Mouse (Mus musculus): Measurements from ENCODE around the gene Brca2. TPM values are rescaled to one million over a fixed set of nuclear protein-coding genes. Genes with fewer than 3 reads are reported as not detected.

Brca2 gene
- polyA plus RNA-seq, 1 experiment from 2014 or later, result 21.3 TPM

GRCm38 (mm10) chr5:150599301-150600294, 77.2 kb downstream of the Brca2 start:
- DNase-seq, result no peak
- H3K27ac ChIP-seq, result peak overlapping the region; percentile 58

GRCm38 (mm10) chr5:150600554-150601440, 78.4 kb downstream of the Brca2 start:
- no peak for ATAC-seq (ENCODE audit: low read depth)
- H3K4me2 ChIP-seq, result no peak overlapping the region
- H3K9me3 ChIP-seq (replicated peaks), result no peaks in the 10 kb centered on the region
- H3K27me3 ChIP-seq, result no peaks in the 10 kb centered on the region
- H3K9ac ChIP-seq, result no peak overlapping the region
- 0 out of 2 replicates have a peak overlapping the region, but pooled peaks have one; percentile 12 for H3K27ac ChIP-seq
- DNase-seq, result no peak
- no peak overlapping the region for H3K4me3 ChIP-seq (replicated peaks)
- 63% methylated on average over 20 of the region's 20 CpGs for WGBS (ENCODE audit: insufficient replicate concordance)
- peaks cover 31% of the 10 kb centered on the region for H3K4me1 ChIP-seq (replicated peaks)
- H3K36me3 ChIP-seq, result no peaks in the 10 kb centered on the region

More at GRCm38 (mm10) chr5:150599301-150600294, 77.2 kb downstream of the Brca2 start:
- H3K4me1 ChIP-seq (replicated peaks), result peaks cover 42% of the 10 kb centered on the region
- H3K4me3 ChIP-seq (replicated peaks), result peak overlapping the region; percentile 37
- H3K36me3 ChIP-seq, result no peaks in the 10 kb centered on the region
- ATAC-seq (ENCODE audit: low read depth), result no peak
- H3K9me3 ChIP-seq (replicated peaks), result no peaks in the 10 kb centered on the region
- H3K9ac ChIP-seq, result peak overlapping the region; percentile 44; the same call in 1 of the 2 replicates
- 57% methylated on average over 13 of the region's 13 CpGs for WGBS (ENCODE audit: insufficient replicate concordance)
- H3K27me3 ChIP-seq, result no peaks in the 10 kb centered on the region
- H3K4me2 ChIP-seq, result peak overlapping the region; percentile 52

GRCm38 (mm10) chr5:150601441-150602230, 79.2 kb downstream of the Brca2 start:
- Histone ChIP-seq H3K4me2 (no peak overlapping the region), H3K27me3 (no peaks in the 10 kb centered on the region), H3K9ac (no peak overlapping the region), H3K9me3 (replicated peaks) (no peaks in the 10 kb centered on the region), H3K4me3 (replicated peaks) (no peak overlapping the region), H3K36me3 (no peaks in the 10 kb centered on the region), H3K27ac (no peak overlapping the region), H3K4me1 (replicated peaks) (peaks cover 28% of the 10 kb centered on the region)
- DNase-seq, result no peak
- no peak for ATAC-seq (ENCODE audit: low read depth)
- WGBS (ENCODE audit: insufficient replicate concordance), result 79% methylated on average over 14 of the region's 14 CpGs

- H3K4me1 ChIP-seq (replicated peaks), result no peaks in the 10 kb centered on the region
- no peaks in the 10 kb centered on the region for H3K36me3 ChIP-seq
- ATAC-seq (ENCODE audit: low read depth) (no peak), DNase-seq (no peak)
- H3K9me3 ChIP-seq (replicated peaks), result no peaks in the 10 kb centered on the region
- no peak overlapping the region for H3K4me2 ChIP-seq
- 88% methylated on average over 6 of the region's 6 CpGs for WGBS (ENCODE audit: insufficient replicate concordance)
- no peak overlapping the region for H3K27ac ChIP-seq
- H3K27me3 ChIP-seq, result no peaks in the 10 kb centered on the region
- H3K9ac ChIP-seq, result no peak overlapping the region
- no peak overlapping the region for H3K4me3 ChIP-seq (replicated peaks)
These were observed 83.7 kb downstream of the Brca2 start for GRCm38 (mm10) chr5:150606131-150606530.

- no peak overlapping the region for H3K4me2 ChIP-seq
- no peaks in the 10 kb centered on the region for H3K36me3 ChIP-seq
- no peaks in the 10 kb centered on the region; the same call in 1 of the 2 replicates for H3K4me1 ChIP-seq (replicated peaks)
- H3K9ac ChIP-seq, result no peak overlapping the region
- H3K9me3 ChIP-seq (replicated peaks), result no peaks in the 10 kb centered on the region
- no peak for ATAC-seq (ENCODE audit: low read depth)
- no peak for DNase-seq
- H3K4me3 ChIP-seq (replicated peaks), result no peak overlapping the region
- H3K27ac ChIP-seq, result no peak overlapping the region
- no peaks in the 10 kb centered on the region for H3K27me3 ChIP-seq
- whole genome bisulfite sequencing (ENCODE audit: insufficient replicate concordance), result 81% methylated on average over 8 of the region's 8 CpGs
These were observed 85.2 kb downstream of the Brca2 start for GRCm38 (mm10) chr5:150607631-150608030.

- H3K9me3 ChIP-seq (replicated peaks), result no peaks in the 10 kb centered on the region
- DNase-seq (no peak), ATAC-seq (ENCODE audit: low read depth) (no peak)
- H3K36me3 ChIP-seq, result no peaks in the 10 kb centered on the region
- 76% methylated on average over 1 of the region's 1 CpGs for WGBS (ENCODE audit: insufficient replicate concordance)
- H3K4me3 ChIP-seq (replicated peaks), result no peak overlapping the region
- H3K9ac ChIP-seq, result no peak overlapping the region
- H3K4me1 ChIP-seq (replicated peaks), result no peaks in the 10 kb centered on the region; the same call in 1 of the 2 replicates
- no peak overlapping the region for H3K27ac ChIP-seq
- H3K4me2 ChIP-seq, result no peak overlapping the region
- H3K27me3 ChIP-seq, result no peaks in the 10 kb centered on the region
These were observed 88.7 kb downstream of the Brca2 start for GRCm38 (mm10) chr5:150611136-150611535.

- Histone ChIP-seq H3K9ac (no peak overlapping the region), H3K36me3 (no peaks in the 10 kb centered on the region), H3K27me3 (no peaks in the 10 kb centered on the region), H3K9me3 (replicated peaks) (no peaks in the 10 kb centered on the region), H3K4me3 (replicated peaks) (no peak overlapping the region), H3K27ac (no peak overlapping the region), H3K4me1 (replicated peaks) (no peaks in the 10 kb centered on the region; the same call in 1 of the 2 replicates), H3K4me2 (no peak overlapping the region)
- DNase-seq (no peak), ATAC-seq (ENCODE audit: low read depth) (no peak)
- WGBS (ENCODE audit: insufficient replicate concordance), result 17% methylated on average over 12 of the region's 12 CpGs
These were observed 89.3 kb downstream of the Brca2 start for GRCm38 (mm10) chr5:150611697-150612096.

GRCm38 (mm10) chr5:150614054-150614453, 91.6 kb downstream of the Brca2 start:
- H3K4me1 ChIP-seq (replicated peaks), result no peaks in the 10 kb centered on the region; the same call in 1 of the 2 replicates
- H3K27ac ChIP-seq, result no peak overlapping the region
- H3K9ac ChIP-seq, result no peak overlapping the region
- H3K9me3 ChIP-seq (replicated peaks), result no peaks in the 10 kb centered on the region
- DNase-seq (no peak), ATAC-seq (ENCODE audit: low read depth) (no peak)
- WGBS (ENCODE audit: insufficient replicate concordance), result 73% methylated on average over 2 of the region's 2 CpGs
- H3K4me3 ChIP-seq (replicated peaks), result no peak overlapping the region
- H3K27me3 ChIP-seq, result no peaks in the 10 kb centered on the region
- H3K36me3 ChIP-seq, result no peaks in the 10 kb centered on the region
- no peak overlapping the region for H3K4me2 ChIP-seq

- no peak for DNase-seq
- WGBS (ENCODE audit: insufficient replicate concordance), result 86% methylated on average over 2 of the region's 2 CpGs
These were observed 93.8 kb downstream of the Brca2 start for GRCm38 (mm10) chr5:150616216-150616615.

GRCm38 (mm10) chr5:150616731-150617130, 94.3 kb downstream of the Brca2 start:
- H3K9ac ChIP-seq, result no peak overlapping the region
- H3K27me3 ChIP-seq, result no peaks in the 10 kb centered on the region
- DNase-seq (no peak), ATAC-seq (ENCODE audit: low read depth) (no peak)
- no peaks in the 10 kb centered on the region for H3K9me3 ChIP-seq (replicated peaks)
- no peak overlapping the region for H3K4me2 ChIP-seq
- 52% methylated on average over 3 of the region's 3 CpGs for WGBS (ENCODE audit: insufficient replicate concordance)
- H3K4me1 ChIP-seq (replicated peaks), result peaks cover 7% of the 10 kb centered on the region
- H3K27ac ChIP-seq, result no peak overlapping the region
- no peaks in the 10 kb centered on the region for H3K36me3 ChIP-seq
- H3K4me3 ChIP-seq (replicated peaks), result no peak overlapping the region

More at GRCm38 (mm10) chr5:150616216-150616615, 93.8 kb downstream of the Brca2 start:
- H3K9ac ChIP-seq, result no peak overlapping the region
- no peaks in the 10 kb centered on the region for H3K9me3 ChIP-seq (replicated peaks)
- no peak for ATAC-seq (ENCODE audit: low read depth)
- H3K27ac ChIP-seq, result no peak overlapping the region
- H3K4me2 ChIP-seq, result no peak overlapping the region
- H3K4me3 ChIP-seq (replicated peaks), result no peak overlapping the region
- no peaks in the 10 kb centered on the region for H3K27me3 ChIP-seq
- peaks cover 7% of the 10 kb centered on the region for H3K4me1 ChIP-seq (replicated peaks)
- no peaks in the 10 kb centered on the region for H3K36me3 ChIP-seq

Data from liver, embryonic 13.5 days (tissue).